Mouse (Mus musculus) mouse trophoblast stem cell (cell line): ENCODE results near the gene Kctd21.

Experiments
- in situ Hi-C, 2 experiments: fragments of 300-500 bp; cut with MseI, MboI; formaldehyde crosslinking; loops; 2 replicates in 1 of 2; 3 replicates in 1 of 2; pipeline ENCODE4 v1.15.1; 2025

Gene Kctd21

DNA sequence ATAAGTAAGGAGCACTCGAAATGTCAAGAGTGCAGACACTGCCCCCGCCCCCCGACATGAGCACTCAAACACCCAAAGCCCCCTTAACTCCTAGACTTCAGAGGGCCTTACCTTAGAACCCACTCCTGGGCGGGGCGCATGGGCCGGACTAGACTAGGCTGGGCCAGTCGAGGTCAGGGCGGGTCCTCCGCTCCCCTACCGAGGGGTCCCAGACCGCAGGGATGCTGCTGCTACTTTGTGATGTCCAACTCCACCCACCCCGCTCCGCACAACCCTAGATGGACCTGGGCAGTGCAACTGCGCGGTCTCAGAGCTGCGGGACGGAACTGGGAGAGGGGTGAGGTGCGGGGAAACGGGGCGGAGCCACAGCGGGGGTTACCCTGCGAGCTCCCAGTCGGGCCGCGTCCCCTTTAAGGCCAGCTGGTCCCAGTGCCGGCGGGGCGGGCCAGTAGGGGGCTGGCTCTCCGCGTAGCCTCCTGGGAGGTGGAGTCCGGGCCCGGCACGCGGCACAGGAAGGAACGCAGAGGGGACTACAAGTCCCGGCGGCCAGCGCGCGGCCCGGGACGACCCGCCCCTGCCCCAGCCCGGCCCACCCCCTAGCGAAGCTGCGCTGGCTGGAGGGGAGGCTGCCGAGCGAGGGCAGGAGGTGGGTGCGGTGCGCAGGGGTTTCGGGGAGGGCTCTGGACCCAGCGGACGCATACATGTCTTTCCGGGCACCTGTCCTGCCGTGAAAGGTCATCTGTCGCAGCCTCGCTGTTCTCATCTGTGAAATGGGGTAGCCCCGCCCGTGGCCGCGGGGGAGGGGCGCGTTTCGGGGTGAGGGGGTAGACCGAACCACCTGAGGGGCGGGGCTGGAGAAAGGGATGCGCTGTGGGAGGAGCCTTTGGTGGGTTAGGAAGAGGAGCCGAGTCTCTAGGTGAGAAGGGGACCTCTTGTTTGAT lies at the start of gene Kctd21, which contains the start of gene Usp35:
TSS of gene Kctd21 (plus strand) at position 602 of the 941 bp plus-strand sequence.
TSS of gene Usp35 (minus strand) at position 295 of the 941 bp plus-strand sequence.
- in situ Hi-C loops, result no loop called here

DNA sequence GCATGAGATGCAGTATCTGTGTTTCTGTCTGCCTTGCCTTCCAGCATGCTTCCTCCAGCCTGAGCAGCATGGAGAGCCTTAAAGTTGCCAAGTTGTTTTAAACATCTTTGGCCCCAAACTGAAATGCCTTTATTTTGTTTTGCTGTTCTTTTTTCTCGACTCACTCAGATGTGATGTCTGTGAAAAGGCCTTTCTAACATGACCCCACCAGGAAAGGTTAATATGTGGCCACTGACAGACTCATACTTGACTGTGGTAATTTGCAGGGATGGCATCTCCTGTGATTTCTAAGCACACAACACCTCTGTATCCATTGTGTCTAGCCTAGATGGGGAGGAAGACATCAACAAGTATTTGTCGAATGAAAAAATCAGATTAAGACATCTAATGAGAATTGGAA lies 35.1 kb upstream of the Kctd21 start:
- in situ Hi-C loops, result loop anchor here (5.0 to 10.0 kb wide), 3 partner anchors 212 to 325 kb away; partner anchors contain the start of gene Gab2 (in 1 of the 2)

DNA sequence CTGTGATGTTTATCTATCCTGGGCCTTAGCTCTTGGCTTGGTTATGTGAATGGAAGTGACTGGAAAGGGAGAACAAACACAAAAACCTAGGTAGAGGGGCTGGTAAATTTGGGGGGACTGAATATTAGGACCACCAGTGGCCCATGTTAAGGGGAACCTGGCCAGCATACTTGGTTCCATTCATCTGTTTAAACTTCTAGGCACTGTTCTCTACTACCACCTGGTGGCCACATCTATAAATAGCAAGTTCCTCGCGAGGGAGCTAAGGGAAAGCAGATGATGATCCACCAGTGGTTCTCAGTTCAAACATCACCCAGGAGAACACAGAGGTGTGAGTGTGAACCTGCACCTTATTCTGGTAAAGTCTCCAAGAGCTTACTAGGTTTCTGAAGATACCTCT lies 34.7 kb upstream of the Kctd21 start:
- in situ Hi-C loops, result loop anchor here (5.0 to 10.0 kb wide), 3 partner anchors 213 to 325 kb away; partner anchors contain the start of gene Gab2 (in 1 of the 2)

DNA sequence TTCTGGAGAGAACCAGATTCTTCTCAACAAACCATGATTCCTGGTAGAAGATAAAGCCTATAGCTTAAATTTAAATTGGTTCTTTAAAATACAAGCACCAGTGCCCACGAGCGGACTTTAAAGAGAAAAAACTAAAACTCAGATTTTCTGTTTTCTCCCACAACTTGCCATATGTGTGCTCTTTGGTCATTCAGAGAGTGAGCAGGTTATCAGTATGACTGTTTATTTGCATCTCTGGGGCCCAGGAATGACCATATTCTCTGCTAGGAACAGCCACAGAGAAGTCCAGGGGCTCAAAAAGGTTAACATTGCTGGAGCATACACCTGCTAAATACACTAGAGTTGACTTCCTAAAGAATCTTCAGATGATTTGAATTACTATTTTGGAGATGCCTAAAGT lies 33.8 kb upstream of the Kctd21 start:
- in situ Hi-C loops, result loop anchor here (5.0 to 10.0 kb wide), 3 partner anchors 213 to 326 kb away; partner anchors contain the start of gene Gab2 (in 1 of the 2)

DNA sequence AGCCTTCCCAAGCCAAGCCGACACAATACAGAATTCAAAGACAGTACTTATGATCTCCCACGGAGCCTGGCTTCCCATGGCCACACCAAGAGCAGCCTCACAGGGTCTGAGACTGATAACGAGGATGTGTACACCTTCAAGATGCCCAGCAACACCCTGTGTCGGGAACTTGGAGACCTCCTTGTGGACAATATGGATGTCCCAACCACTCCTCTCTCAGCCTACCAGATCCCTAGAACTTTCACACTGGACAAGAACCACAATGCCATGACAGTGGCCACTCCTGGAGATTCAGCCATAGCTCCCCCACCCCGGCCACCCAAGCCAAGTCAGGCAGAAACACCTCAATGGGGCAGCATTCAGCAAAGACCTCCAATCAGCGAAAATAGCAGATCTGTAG lies 33.2 kb upstream of the Kctd21 start:
- in situ Hi-C loops, result loop anchor here (5.0 to 10.0 kb wide), 3 partner anchors 214 to 327 kb away; partner anchors contain the start of gene Gab2 (in 1 of the 2)

DNA sequence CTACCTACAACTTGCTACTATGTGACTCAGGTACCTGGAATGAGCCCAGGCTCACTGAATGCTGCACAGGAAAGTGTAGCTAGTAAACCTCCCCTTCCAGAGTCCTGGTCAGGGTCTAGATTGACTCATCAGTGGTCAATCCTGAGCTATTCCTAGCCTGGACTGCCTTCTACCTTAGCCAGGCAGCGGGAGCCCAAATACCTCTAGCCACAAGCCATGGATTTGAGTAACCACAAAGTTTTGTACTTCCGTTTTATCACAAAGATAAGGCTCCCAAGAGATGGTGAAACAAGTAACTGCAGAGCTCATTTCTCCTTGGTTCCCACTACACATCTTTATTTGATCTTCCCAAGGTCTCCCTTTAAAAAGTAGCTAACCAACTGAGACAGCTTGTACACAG lies 31.2 kb upstream of the Kctd21 start:
- in situ Hi-C loops, result no loop called here

DNA sequence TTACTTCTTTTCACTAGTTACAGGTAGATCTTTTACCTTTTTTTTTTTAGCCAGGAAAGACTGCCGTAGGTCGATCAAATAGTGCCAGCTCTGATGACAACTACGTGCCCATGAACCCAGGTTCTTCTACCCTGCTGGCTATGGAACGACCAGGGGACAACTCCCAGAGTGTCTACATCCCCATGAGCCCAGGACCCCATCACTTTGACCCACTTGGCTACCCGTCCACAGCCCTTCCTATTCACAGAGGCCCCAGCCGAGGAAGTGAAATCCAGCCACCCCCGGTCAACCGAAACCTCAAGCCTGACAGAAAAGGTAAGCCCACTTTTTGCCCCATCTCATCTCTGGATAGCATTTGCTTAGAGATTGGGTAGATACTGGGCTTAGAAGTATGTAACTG lies 30.8 kb upstream of the Kctd21 start:
- in situ Hi-C loops, result no loop called here

DNA sequence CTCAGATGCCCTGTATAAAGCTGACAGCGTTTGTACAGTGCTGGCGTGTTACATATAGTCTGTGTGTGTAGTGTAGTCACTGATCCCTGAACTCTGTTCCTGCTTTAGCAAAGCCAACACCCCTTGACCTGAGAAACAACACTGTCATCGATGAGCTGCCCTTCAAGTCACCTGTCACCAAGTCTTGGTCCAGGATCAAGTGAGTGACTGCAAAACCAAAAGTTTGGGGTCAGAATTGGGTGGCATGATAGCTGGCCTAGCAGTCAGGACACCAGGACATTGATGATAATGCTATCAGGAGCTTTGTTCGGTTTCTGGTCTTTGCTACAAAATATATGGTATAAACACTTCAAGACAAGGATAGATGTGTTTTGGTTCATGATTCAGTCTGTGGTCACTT lies 29.9 kb upstream of the Kctd21 start:
- in situ Hi-C loops, result no loop called here

DNA sequence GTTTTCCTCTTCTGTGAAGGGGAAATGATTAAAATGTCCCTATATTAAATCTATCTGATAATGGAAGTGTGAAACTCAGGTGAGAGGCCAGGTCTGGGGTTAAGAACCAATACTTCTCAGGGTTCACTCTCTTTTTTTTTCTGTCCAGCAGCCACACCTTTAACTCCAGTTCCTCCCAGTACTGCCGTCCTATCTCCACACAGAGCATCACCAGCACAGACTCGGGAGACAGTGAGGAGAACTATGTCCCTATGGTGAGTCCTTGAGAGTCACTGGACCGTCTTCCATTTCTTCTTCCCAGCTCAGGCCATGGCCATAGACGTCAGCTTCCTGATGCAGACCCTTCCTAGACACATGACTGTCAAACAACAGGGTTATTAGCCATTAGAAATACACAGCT lies 29.3 kb upstream of the Kctd21 start:
- in situ Hi-C loops, result no loop called here

DNA sequence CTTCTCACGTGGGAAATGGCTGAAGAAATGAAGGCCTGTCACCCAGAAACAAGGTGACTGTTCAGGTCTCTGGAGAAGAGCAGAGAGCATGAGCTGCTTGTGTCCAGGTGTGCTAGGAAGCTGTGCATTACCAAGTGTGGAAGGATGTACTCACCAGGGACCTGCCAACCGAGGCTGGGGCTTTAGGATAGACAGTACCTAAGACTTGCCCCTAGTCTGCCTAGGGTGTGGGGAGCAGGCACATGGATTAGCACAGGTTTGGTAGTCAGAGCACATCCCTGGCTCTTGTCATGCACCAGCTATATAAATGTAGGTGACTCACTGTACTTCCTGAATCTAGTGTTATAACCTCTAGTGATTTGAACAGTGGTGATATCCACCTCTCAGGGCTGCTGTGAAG lies 28.5 kb upstream of the Kctd21 start:
- in situ Hi-C loops, result no loop called here

DNA sequence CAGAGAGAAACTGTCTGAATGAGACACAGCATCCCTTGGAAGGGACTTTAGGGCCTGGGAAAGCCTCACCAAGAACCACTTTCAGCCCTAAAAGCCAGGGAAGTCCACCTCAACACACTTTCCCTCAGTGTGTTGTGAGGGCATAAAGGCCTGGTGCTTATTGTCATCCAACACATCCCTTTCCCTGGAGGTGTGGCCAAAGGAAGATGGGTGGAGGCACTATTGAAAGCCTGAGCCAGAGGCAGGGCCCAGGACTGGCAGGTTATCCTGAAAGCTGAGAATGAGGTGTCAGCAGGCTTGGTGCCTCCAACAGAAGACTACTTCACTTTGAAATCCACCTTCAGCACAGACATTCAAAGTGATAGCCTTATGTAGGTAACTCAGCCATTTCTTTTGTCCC lies 27.7 kb upstream of the Kctd21 start:
- in situ Hi-C loops, result no loop called here

DNA sequence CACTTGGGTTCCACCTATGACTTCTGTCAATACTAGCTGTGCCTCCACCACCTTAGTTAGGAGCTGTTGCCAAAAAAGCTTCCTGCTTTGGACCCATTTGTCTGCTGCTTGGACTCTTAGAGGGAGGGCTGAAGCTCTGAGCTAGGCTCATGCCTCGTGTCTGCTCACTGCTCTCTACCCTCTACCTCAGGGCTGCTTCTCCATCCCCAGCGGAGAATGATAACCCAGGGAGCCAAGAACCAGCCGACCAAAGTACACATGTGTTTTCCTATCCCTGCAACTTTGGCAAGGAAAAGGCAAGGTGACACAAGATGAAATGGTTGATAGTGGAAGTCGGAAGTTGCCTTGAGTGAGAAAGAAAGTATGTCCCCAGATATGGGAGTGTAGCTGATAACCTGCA lies 26.9 kb upstream of the Kctd21 start:
- in situ Hi-C loops, result no loop called here

DNA sequence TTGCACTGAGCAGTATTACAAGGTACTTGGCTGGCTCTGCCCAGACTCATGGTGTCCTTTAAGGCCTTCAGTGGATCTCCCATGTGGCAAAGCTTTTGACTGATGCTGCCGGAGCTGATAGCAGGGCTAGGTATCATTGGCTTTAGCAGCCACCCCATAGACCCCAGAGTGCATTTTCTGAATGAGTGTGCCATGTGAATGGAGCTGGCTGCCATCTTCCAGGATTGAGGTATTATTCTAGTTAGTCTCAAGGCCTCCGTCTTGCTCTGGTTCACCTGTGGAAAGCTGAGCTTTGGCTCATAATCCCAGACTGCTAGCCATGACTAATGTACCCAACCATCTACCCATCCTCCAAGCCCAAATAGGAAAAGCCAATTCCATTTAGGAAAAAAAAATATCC lies 25.3 kb upstream of the Kctd21 start:
- in situ Hi-C loops, result no loop called here

DNA sequence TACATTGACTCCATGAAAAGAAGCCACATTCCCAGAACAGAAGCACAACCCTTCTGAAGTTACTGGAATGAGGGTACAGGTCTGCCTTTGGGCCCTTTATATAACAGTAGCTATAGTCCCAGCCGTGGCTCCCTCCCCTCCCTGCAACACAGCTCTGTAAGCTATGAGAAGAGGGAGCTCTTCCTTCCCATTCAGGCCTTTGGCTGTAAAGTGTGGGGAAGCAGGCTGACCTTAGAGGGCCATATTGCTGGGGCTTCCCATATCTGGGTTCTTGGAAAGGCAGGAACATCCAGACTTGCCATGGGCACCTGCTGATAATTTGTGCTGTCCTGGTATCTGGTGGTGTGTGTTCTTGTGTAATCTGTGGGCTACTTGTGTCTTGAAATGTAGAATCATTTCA lies 24.6 kb upstream of the Kctd21 start:
- in situ Hi-C loops, result no loop called here

DNA sequence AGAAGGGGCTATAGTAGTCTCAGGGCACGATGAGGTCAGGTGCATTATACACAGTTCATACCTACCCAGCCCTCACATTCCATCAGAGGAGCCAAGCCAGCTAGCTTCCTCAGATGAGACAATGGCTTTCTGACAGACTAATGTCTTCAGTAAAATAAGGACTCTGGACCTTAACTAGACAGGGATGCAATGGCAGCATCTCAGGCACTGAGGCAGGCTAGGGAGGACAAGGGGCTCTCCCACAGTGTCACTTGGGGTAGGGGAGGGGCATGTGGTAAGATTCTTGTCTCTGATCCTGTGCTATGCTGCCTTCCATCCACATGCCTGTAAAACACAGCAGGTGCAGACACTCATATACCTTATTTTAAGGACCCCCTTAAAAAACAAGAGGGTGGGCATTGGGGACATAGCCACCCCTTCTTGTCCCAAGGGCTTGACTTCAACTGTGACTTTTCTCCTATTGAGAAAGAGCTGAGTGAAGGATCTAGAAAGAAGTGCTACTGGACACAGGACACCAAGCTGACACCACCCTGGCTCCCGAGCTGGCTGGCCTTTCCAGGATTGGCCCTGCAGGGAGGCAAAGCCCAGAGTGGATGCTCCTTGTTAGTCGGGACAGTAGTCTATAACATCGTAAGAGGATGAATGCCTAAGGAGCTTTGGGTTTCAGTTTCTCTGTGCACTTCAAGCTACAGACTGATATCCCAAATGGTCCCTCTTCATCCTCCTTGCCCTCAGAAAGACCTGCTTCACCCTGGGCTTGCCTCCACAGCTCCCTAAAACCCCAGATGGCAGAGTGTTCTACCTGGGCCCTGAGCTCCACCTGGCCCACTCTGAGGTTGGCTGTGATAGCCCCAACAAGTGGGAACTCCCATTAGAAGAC lies 22.4 kb upstream of the Kctd21 start:
- in situ Hi-C loops, result no loop called here

DNA sequence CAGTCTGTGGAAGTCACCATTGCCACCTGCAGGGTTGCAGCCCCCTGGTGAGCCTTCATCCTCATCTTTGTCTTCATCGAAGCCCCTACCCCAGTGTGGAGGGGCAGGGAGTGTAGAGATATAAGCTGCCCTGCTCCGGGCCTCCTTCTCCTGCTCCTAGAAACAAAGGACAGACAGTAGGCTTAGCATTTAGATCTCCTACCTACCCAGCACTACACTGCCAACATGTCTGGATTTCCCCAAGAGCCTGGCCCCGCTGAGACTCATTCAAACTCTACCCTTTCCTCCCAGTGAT lies 21.8 kb upstream of the Kctd21 start:
- in situ Hi-C loops, result no loop called here

DNA sequence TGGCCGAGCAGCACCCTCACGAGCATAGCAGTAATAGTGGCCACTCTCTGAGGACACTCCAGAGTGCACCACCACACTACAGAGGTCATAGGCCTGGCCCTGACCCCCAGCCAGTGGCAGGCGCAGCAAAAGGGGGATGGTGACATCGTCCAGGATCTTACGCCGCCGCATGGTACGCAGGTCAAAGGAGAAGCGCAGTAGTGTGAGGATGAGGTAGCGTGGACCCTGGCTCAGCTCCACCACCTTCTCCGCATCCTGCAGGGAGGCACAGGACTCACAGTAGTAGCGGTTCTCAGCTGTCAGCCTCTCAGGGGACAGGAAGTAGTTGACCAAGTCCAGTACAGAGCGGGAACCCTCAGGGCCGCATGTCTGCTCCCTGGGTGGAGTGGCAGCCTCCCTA lies 20.5 kb upstream of the Kctd21 start:
- in situ Hi-C loops, result no loop called here

DNA sequence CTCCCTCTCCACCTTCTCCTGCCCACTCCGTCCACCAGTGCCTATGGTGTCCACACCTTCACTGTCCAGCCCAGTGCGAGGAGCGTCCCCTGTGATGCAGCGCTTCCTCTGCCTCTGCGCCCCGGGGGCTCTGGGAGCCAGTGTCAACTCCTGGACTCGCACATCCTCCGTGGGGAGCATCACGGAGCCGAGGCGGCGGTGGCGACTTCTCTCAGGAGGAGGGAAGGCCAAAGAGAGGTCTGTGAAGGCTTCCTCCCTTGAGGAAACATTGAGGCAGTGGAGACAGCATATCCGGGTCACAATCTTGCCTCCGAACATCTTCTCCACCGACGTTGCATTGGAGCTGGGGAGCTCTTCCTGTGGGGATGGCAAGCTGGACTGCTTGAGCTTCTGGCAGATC lies 19.9 kb upstream of the Kctd21 start:
- in situ Hi-C loops, result no loop called here

DNA sequence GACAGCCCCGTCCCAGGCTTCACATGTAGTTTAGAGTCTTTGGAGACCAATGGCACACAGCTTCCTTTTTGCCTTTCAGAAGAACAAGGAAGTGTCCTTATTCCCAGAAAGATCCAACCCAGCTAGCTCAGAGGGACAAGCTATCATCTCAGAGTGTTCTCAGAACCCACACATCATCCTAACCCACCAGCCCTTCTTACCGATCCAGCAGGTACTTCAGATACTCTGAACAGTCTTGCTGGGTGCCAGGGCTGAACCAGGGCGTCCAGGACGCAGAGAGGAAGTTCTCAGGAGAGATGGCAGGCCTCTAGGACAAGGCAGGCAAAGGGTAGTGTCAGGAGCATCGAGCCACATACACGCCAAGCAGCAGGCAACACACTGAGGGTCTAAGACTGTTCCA lies 19.3 kb upstream of the Kctd21 start:
- in situ Hi-C loops, result no loop called here

DNA sequence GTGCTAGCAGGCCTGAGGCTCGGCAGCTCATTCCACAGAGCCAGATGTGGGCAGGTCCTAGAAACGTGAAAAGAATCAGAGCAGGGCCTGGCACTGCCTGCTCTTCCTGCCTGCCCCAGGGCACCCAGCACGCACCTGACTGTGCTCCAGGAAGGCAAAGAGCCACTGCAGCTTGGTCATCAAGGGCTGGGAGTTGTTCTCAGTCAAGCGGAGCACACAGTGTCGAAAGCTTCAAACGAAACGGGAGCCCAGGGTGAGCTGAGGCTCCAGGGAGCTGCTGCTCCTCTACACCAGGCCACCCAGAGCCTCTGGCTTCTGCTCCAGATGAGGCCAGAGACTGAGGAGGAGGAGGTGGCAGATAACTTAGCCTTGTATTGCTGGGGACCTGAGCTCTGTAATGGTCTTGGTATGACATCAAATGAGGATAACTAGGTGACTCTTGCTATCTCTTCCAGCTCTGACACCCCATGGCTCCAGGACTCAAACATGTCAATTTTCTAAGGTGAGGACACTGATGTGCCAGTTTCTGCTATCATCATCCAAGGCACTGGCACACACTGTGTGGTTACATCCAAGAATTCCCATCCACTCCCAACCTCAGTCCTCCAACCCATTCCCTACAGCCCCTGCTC lies 18.6 kb upstream of the Kctd21 start:
- in situ Hi-C loops, result no loop called here

DNA sequence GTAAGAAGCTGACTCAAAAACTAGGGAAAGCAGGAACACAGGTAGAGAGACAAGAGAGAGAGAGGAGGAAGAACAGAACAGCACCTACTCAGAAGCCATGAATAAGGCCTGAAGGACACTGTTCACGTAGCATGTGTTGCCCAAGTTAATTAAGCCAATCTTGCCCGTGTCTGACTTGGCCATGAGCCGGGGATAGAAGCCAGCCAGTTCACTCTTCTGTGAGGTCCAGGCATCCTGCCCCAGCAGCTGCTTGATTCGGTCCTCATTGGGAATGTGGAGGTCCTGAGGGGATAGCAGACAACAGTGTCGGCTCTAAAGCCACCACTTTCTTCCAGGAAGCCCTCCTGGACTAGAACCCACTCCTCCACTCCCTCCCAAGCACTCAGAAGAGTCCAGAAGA lies 17.5 kb upstream of the Kctd21 start:
- in situ Hi-C loops, result no loop called here

DNA sequence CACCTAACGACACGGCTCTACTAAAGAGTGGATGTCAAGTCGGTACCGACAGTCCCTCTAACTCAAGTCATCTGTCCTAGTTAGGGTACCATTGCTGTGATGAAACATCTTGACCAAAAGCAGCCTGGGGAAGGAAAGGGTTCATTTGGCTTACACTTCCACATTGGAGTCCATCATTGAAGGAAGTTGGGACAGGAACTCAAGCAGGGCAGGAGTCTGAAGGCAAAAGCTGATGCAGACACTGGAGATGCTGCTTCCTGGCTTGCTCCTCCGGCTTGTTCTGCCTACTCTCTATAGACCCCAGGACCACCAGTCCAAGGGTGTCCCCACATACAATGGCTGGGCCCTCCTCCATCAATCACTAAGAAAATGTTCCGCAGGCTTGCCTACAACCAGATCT lies 16.5 kb upstream of the Kctd21 start:
- in situ Hi-C loops, result no loop called here
